Mouse (Mus musculus) gastrocnemius, postnatal 25 days (tissue): ENCODE results near the gene Dlg5. TPM values are rescaled to one million over a fixed set of nuclear protein-coding genes. Genes with fewer than 3 reads are reported as not detected.

ENCODE experiments used
- DNase-seq: peaks from one replicate; pipeline ENCODE4 v3.0.0; 2022
- total RNA-seq, 2 experiments: library from RNA; stranded (reverse); gene quantifications; 1 replicate in 1 of 2; 2 replicates in 1 of 2; pipeline ENCODE4 v1.2.3; 2021

Dlg5 gene
- total RNA-seq, 2 experiments from 2014 or later = 6.7 to 7.0 TPM

- DNase-seq = no peak
Measured at GRCm38 (mm10) chr14:24234411-24234810, 11.3 kb downstream of the Dlg5 start.

GRCm38 (mm10) chr14:24232641-24233633 lies 12.8 kb downstream of the Dlg5 start:
- DNase-seq = peak; percentile 39

GRCm38 (mm10) chr14:24228549-24228948 lies 17.2 kb downstream of the Dlg5 start:
- no peak for DNase-seq

GRCm38 (mm10) chr14:24227015-24227414 lies 18.7 kb downstream of the Dlg5 start:
- DNase-seq = no peak

- peak; percentile 32 for DNase-seq
Measured at GRCm38 (mm10) chr14:24226344-24226743, 19.4 kb downstream of the Dlg5 start.

- DNase-seq = no peak
Measured at GRCm38 (mm10) chr14:24222759-24223158, 23.0 kb downstream of the Dlg5 start.

- no peak for DNase-seq
Measured at GRCm38 (mm10) chr14:24222273-24222672, 23.4 kb downstream of the Dlg5 start.

- no peak for DNase-seq
Measured at GRCm38 (mm10) chr14:24217362-24217722, 28.4 kb downstream of the Dlg5 start.

- no peak for DNase-seq
Measured at GRCm38 (mm10) chr14:24216678-24217361, 28.9 kb downstream of the Dlg5 start.

- DNase-seq = no peak
Measured at GRCm38 (mm10) chr14:24216064-24216463, 29.7 kb downstream of the Dlg5 start.

- no peak for DNase-seq
Measured at GRCm38 (mm10) chr14:24214436-24214835, 31.3 kb downstream of the Dlg5 start.

GRCm38 (mm10) chr14:24213336-24213735 lies 32.4 kb downstream of the Dlg5 start:
- DNase-seq = no peak

GRCm38 (mm10) chr14:24212861-24213260 lies 32.9 kb downstream of the Dlg5 start:
- no peak for DNase-seq

- DNase-seq = no peak
Measured at GRCm38 (mm10) chr14:24207360-24207752, 38.4 kb downstream of the Dlg5 start.

- no peak for DNase-seq
Measured at GRCm38 (mm10) chr14:24206736-24207359, 38.9 kb downstream of the Dlg5 start.

GRCm38 (mm10) chr14:24206314-24206713 lies 39.4 kb downstream of the Dlg5 start:
- no peak for DNase-seq

GRCm38 (mm10) chr14:24205281-24205871 lies 40.3 kb downstream of the Dlg5 start:
- no peak for DNase-seq

- no peak for DNase-seq
Measured at GRCm38 (mm10) chr14:24203210-24203609, 42.5 kb downstream of the Dlg5 start.

GRCm38 (mm10) chr14:24200771-24201170 lies 44.9 kb downstream of the Dlg5 start:
- no peak for DNase-seq

- no peak for DNase-seq
Measured at GRCm38 (mm10) chr14:24199732-24200131, 46.0 kb downstream of the Dlg5 start.

GRCm38 (mm10) chr14:24197865-24198264 lies 47.9 kb downstream of the Dlg5 start:
- no peak for DNase-seq

GRCm38 (mm10) chr14:24196947-24197346 lies 48.8 kb downstream of the Dlg5 start:
- DNase-seq = peak; percentile 49
